Mouse (Mus musculus) bone marrow macrophage, adult 2 months (primary cell): ENCODE data around the gene Gm17409.

Experiments used
- CTCF ChIP-seq: IDR thresholded peaks from 2 replicates; pipeline ENCODE4 v1.5.1; 2012; ENCODE audit warnings: low read depth, mild to moderate bottlenecking, low read length, moderate library complexity
- POLR2A ChIP-seq: IDR thresholded peaks from 2 replicates; pipeline ENCODE4 v1.6.1; 2012; ENCODE audit warnings: mild to moderate bottlenecking, low read depth, low read length, borderline replicate concordance

DNA sequence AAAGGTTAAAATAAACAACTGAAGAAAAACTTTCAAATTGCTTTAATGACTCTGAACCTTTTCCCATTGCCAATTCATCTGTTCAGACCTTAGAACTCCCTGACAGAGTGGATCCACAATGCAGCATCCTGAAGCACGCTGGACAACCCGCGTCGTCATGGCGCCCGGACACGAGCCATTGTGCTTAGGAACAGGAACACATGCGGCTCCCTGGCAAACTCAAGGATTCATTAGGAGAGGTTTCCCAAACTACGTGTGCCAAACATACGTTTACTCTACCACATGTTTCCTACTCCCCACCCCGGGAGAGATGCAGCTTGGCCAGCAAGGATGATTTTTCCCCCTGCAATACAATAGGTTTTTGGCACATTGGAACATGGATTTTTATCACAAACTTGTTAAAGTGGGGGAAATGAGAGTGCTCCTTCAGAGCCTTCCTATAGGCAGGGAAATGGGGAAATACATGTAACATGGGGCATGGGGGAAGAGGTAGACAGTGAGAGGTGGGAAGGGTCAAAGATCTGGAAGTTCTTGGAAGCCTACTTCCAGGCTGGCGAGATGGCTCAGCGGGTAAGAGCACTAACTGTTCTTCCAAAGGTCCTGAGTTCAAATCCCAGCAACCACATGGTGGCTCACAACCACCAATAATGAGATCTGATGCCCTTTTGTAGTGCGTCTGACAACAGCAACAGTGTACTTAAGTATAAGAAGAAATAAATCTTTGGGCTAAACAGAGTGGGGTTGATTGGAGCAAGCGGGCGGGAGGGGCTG lies 15.6 kb upstream of the Gm17409 start:
- TF ChIP-seq CTCF (no peak), POLR2A (no peak)
